Mouse (Mus musculus): ENCODE measurements at regions not wholly inside any gene's neighbourhood (a gene's known extent, or its start where the extent isn't known, plus 50 kb on each side); places are given as distances from the start of the nearest gene placed in this dataset.
A peak's percentile ranks its signal among the peaks of the same experiment; 100 is the strongest.
"Not testable (repeated sequence)": the region's sequence is repeated elsewhere in the genome, so short reads cannot be mapped to it uniquely, and the experiment has no call there.

DNA sequence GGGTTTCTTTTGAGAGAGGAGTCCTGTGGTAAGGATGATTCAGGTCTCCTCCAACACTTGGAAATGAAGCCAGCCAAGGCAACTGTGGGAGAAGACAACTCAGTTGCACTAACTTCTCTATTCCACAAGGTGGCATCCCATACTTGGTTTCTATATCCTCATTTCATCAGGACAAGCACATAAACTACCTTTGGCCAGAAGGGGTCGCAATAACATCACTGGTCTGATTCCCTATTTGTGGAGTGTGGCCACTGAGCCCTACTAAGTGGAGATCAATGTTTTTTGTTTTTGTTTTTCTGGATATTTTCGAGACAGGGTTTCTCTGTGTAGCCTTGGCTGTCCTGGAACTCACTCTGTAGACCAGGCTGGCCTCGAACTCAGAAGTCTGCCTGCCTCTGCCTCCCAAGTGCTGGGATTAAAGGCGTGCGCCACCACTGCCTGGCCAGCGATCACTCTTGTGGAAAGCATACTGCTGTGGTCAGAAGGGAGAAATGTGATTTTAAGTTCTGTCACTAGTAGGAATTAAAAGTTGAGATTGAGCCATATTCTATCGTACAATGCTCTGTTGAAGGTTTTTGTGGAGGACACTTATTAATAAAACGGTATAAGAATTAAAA is 467.9 kb upstream of the Olfr161 start:
- ATAC-seq (ENCODE audit: insufficient read depth, low read depth) (peak; percentile 37), DNase-seq (ENCODE audit: low spot score) (peak; percentile 49)
- WGBS, result 58% methylated on average over 8 of the region's 8 CpGs

DNA sequence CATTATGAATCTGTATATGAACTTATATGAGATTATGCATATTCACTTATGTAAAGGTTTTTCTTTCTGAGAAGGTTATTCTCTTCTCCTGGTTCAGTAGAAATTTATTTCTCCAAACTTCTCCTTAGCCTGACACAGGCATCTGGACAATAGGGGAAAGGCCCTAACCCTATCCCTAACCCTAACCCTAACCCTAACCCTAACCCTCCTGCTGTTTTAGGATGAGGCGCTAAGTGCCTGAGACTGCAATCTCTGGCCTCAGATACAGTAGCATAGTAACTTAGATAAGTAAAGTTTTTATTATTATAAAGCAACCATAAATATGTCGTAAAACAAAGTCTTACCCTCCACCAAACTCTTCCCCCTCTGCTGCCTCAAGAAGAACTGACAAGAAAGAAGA is 463.5 kb upstream of the Olfr161 start:
- peak; percentile 47; the same call in 1 of the 2 replicates for ATAC-seq (ENCODE audit: insufficient read depth, low read depth)
- WGBS, result 30% methylated on average over 2 of the region's 2 CpGs
- DNase-seq (ENCODE audit: low spot score), result not testable (repeated sequence)

More for the DNA sequence above, 467.9 kb upstream of the Olfr161 start:
- not testable (repeated sequence) for H3K9me3 ChIP-seq (replicated peaks; ENCODE audit: control insufficient read depth, low read length); H3K4me2 ChIP-seq (ENCODE audit: low read depth, low read length); H3K4me1 ChIP-seq (ENCODE audit: control insufficient read depth, insufficient read depth); H3K27me3 ChIP-seq (ENCODE audit: control insufficient read depth, insufficient read depth, low read length); H3K36me3 ChIP-seq (replicated peaks; ENCODE audit: control insufficient read depth, insufficient read depth, low read length); H3K27ac ChIP-seq (ENCODE audit: low read depth); H3K4me3 ChIP-seq (ENCODE audit: low read depth, low read length); H3K9ac ChIP-seq (replicated peaks; ENCODE audit: low read depth, low read length)
- TF ChIP-seq CTCF (IDR thresholded peaks at IDR 0.05; ENCODE audit: low read depth), result peak; percentile 44

More for the DNA sequence above, 463.5 kb upstream of the Olfr161 start:
- H3K4me2 ChIP-seq (ENCODE audit: low read depth, low read length); H3K4me3 ChIP-seq (ENCODE audit: low read depth, low read length); H3K27ac ChIP-seq (ENCODE audit: low read depth); H3K36me3 ChIP-seq (replicated peaks; ENCODE audit: control insufficient read depth, insufficient read depth, low read length); H3K4me1 ChIP-seq (ENCODE audit: control insufficient read depth, insufficient read depth); H3K9me3 ChIP-seq (replicated peaks; ENCODE audit: control insufficient read depth, low read length); H3K9ac ChIP-seq (replicated peaks; ENCODE audit: low read depth, low read length); H3K27me3 ChIP-seq (ENCODE audit: control insufficient read depth, insufficient read depth, low read length): not testable (repeated sequence)
